7 mouse cellular contexts compared by ENCODE assay signal in the genomic region with DNA sequence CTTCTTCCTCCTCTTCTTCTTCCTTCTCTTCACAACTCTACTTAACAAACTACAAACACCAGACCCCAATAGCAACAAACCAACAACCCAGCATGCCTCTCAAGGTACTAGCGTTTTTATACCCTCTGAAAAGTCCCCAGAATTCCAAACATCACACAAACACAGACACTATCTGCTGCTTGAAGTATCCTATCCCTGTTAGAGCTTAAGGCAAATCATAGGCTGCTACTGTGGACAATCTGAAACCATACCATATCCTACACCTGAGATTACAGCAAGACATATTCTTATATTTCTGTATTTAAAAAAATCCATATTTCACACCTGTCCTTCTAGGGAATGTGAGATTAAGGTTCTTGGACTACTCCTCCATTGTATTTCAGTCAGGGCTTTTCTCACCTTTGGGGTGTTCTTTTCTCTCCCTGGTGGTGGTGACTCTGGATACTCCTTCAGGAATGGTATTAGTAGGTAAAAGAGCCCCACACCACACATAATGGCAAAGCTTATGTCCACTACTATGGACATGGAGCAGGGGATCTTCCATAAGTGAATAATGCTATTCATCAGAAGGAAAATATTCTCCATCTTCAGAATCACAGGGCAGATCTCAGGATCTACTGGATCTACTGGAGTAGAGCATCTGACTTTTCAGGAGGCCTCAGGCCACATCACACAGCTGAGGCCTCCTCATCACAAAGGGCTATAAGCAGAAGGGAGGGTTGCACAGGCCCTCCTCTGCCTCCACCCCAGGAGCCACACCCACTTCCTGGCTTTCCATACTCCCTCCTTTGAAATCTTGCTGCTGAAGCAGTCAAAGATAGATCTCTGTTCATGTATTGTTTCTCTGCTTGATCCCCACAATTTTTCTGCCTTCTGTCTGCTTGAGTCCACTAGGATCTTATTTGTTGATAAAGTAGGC. TPM values are rescaled to one million over a fixed set of nuclear protein-coding genes. Genes with fewer than 3 reads are reported as not detected.
DNase-seq lines count a peak whose midpoint lies in the region; ATAC-seq lines count a peak whose summit lies in the region.

A gene (minus strand): TSS at position 619 of the 919 bp plus-strand sequence.

- no peaks in the 10 kb centered on the region for H3K4me1 ChIP-seq in hindbrain, embryonic 11.5 days (replicated peaks; ENCODE audit: control insufficient read depth, insufficient read depth, low read length)

- DNase-seq in NIH3T3 (ENCODE audit: low read depth), result peak; percentile 57
- DNase-seq in cerebellum, adult 8-10 months, result peak; percentile 8
- peak; percentile 5 to 11 for DNase-seq in frontal cortex, adult 2 months (ENCODE audit: extremely low spot score in 1 of 2, low spot score in 1 of 2)
- DNase-seq in hindbrain, embryonic 11.5 days (ENCODE audit: low spot score), result peak; percentile 19
- peak; percentile 5 to 10 for DNase-seq in layer of hippocampus, postnatal 25 days (ENCODE audit: extremely low spot score in 1 of 2, low spot score in 1 of 2)
- DNase-seq in lung, postnatal 10 days, result peak; percentile 23
- DNase-seq in retina, embryonic 14.5 days (ENCODE audit: low spot score), result peak; percentile 51

- no peaks in the 10 kb centered on the region for H3K27me3 ChIP-seq in hindbrain, embryonic 11.5 days (ENCODE audit: control insufficient read depth, insufficient read depth, low read length)

- no peak within 1 kb of the TSS for H3K9ac ChIP-seq in hindbrain, embryonic 11.5 days (ENCODE audit: low read depth, low read length)

- H3K36me3 ChIP-seq in hindbrain, embryonic 11.5 days (ENCODE audit: control insufficient read depth, insufficient read depth, low read length), result no peaks in the 10 kb centered on the region

- 43% methylated on average over 1 of the region's 1 CpGs for WGBS in hindbrain, embryonic 11.5 days

- peak; percentile 90 for ATAC-seq in hindbrain, embryonic 11.5 days (ENCODE audit: low FRiP score)

- H3K4me3 ChIP-seq in hindbrain, embryonic 11.5 days (ENCODE audit: low read depth, low read length), result no peak within 1 kb of the TSS

- no peak within 1 kb of the TSS for H3K4me2 ChIP-seq in hindbrain, embryonic 11.5 days (replicated peaks; ENCODE audit: low read depth, low read length)

- H3K9me3 ChIP-seq in hindbrain, embryonic 11.5 days (ENCODE audit: control insufficient read depth, low read length), result no peaks in the 10 kb centered on the region

- H3K27ac ChIP-seq in hindbrain, embryonic 11.5 days (ENCODE audit: low read depth, low read length), result no peak within 1 kb of the TSS

RNA-seq across cellular contexts. Expression of the gene that starts here (rescaled TPM):
- not detected in 2 replicates for polyA plus RNA-seq in frontal cortex, adult 2 months (2012; rRNA removed)
- polyA plus RNA-seq in hindbrain, embryonic 11.5 days (2014; fragmentation: Nextera tagmentation; extraction: Ambion mirVana), result not detected in 2 replicates
- not detected for total RNA-seq in layer of hippocampus, postnatal 25 days (2021)

Comparison
In these comparisons a context has a peak if more than half of its experiments do, and no peak if none do; other contexts are left out.
1. Peak in DNase-seq in frontal cortex, adult 2 months; RNA of the gene not detected or under 1 TPM.
2. Peak in DNase-seq and ATAC-seq in hindbrain, embryonic 11.5 days; RNA of the gene not detected or under 1 TPM.
3. Peak in DNase-seq in layer of hippocampus, postnatal 25 days; RNA of the gene not detected or under 1 TPM.